Mouse (Mus musculus) E14TG2a.4 (cell line): ENCODE measurements around the gene Rcan1.
"Not testable (repeated sequence)": the region's sequence is repeated elsewhere in the genome, so short reads cannot be mapped to it uniquely, and the experiment has no call there.

Experiments used
- CTCF ChIP-seq: conservative IDR thresholded peaks from 2 replicates; pipeline ENCODE4 v1.5.1; 2014; ENCODE audit warnings: low read length
- NANOG ChIP-seq: IDR thresholded peaks from 2 replicates; pipeline ENCODE4 v1.6.1; 2014; ENCODE audit warnings: borderline replicate concordance, low read length, mixed read lengths
- POU5F1 ChIP-seq: IDR thresholded peaks from 2 replicates; pipeline ENCODE4 v1.6.1; 2014; ENCODE audit warnings: low read length, borderline replicate concordance

- not testable (repeated sequence) for TF ChIP-seq CTCF, NANOG, POU5F1
These were observed 44.2 kb upstream of the Rcan1 start for GRCm38 (mm10) chr16:92514896-92515295.
